Mouse (Mus musculus) embryonic fibroblast, embryonic 13.5 days (primary cell): ENCODE measurements at regions not wholly inside any gene's neighbourhood (a gene's known extent, or its start where the extent isn't known, plus 50 kb on each side); places are given as distances from the start of the nearest gene placed in this dataset.

Experiments used
- CTCF ChIP-seq: IDR thresholded peaks from 2 replicates; pipeline ENCODE4 v1.5.1; 2011; ENCODE audit warnings: mild to moderate bottlenecking, control low read depth, low read length, moderate library complexity, borderline replicate concordance; ENCODE audit not compliant: insufficient read depth
- POLR2A ChIP-seq: IDR thresholded peaks from 2 replicates; pipeline ENCODE4 v1.6.1; 2011; ENCODE audit warnings: low read depth, mild to moderate bottlenecking, control low read depth, low read length, moderate library complexity

GRCm38 (mm10) chr4:34437316-34437715 lies 113.4 kb upstream of the Akirin2 start:
- TF ChIP-seq CTCF: no peak
- no peak for TF ChIP-seq POLR2A
